Mouse (Mus musculus) right cerebral cortex, postnatal 4 days (tissue): ENCODE measurements around the gene Psd.

Experiments used
- DNase-seq: peaks from one replicate; pipeline ENCODE4 v3.0.0-alpha.2; 2022

The Psd gene

DNA sequence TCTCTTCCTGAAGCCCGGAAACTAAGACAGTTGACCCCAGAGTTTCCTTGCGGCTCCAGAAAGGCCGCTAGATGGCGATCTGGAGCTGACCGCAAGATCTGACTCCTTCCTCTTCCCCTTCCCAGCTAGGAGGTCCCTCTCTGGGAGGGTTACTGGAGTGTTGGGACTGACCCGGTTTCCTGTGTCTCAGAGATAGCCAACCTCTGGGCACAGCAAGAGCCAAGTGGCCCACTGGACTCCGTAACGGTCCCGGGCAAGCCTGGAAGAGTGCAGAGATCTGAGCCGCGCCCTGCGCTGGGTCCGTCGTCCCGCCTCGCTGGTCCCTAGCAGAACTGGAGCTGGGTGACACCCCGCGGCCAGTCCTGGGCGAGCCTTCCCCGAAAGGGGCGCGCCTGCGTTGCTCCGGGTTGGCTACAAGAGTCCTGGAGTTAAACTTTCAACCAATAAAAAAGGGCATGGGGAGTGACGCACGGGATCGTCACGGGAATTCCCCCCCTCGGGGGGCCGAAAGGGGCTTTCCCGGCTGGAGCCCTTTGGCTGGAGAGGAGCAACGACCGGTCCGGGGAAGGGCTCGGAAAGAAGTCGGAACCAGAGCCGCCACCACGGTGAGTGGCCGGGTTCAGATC is 22.6 kb downstream of the Psd start, which contains the start of gene Nfkb2:
Gene Nfkb2 (plus strand): TSS at position 105 of the 626 bp plus-strand sequence.
- peak; percentile 74 for DNase-seq

DNA sequence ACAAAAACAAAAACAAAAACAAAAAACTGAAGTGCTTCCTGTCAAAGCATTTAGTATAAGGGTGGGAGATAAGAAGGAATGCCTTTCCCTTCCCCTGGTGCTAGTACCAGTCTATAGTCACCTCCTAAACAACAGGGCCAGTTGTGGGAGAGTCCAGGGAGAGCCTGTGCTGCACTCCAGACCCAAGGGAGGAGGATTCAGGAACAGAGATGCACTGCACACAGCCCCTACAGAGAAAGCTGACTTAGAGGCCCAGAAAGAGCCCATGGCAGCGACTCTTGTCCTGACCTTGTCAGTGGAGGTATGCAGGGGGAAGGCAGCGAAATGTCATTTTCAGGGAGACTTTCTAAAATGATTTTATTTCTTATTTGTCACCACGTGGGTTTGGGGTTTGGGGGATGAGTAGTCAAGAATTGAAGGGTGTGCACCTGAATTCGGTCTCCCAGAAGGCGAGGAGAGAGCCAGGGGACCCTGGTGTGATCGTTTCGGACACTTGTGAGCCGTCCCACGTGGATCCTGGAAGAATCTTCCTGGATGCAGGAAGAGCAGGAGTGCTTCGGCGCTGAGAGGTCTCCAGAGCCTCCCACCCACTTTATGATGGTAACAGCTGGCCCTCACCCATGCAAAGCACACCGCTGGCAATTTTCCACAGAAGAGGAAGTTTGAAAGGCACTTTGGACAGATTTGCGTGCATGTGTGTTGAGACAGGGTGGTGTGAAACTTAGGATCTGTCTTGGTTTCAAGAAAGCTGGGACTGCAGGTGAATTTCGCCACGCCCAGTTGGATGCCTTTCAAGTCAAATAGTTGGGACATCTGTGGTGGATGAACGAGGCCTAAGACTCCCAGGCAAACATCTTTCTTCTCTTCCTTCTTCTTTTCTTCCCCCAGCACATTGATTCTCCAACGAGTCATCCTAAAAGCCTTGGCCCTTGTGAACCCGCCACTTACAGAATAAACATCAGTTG is 23.4 kb downstream of the Psd start:
- DNase-seq, result no peak

DNA sequence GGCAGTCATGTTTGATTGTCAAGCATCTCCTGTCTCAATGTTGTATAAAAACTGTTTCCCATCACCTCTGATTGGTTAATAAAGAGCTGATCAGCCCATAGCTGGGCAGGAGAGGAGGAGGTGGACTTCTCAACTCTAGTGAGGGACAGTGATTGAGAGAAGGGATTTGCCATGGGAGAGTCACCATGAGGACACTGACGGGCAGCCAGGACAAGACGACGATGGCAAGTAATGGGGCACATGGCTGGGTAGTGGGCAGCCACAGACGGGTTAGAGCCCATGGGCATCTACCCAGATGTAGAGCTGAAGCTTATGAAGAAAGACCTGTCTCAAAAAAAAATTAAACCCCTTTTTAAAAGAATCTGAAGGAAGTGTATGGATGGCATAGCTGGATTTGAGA is 24.4 kb downstream of the Psd start:
- DNase-seq, result no peak

DNA sequence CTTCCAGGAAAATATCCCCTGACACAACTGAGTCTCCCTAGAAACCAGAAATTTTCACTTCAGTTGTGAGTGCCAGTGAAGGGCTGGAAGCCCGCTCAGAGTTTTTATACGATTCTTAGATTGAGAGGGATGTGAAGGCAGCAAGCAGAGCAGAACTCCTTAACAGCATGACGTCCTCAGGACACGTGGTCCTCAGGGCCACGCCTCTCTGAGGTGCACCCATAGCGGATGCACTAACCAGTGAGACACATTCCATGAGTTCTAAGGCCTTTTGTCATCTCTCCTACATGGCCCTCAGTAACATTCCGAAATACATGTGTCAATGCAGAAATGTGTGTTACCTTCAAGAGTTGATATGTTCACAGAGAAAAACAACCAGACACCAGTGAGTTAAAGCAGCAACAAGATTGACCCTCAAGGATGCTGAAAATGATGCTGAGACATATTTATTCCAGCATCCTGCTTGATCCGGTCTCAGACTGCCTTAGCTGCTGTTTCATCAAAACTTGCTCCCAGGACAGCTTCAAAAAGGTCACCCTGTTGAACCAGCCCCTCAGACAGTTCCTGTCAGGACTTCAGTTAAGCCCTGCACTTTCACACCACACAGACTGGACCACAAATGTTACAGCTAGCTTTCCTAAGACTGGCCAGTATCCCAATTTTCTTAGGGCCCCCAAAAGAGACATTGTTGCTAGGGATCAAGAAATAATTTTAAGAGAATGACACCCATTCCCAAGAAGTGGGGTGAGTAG is 26.5 kb downstream of the Psd start:
- DNase-seq, result no peak

DNA sequence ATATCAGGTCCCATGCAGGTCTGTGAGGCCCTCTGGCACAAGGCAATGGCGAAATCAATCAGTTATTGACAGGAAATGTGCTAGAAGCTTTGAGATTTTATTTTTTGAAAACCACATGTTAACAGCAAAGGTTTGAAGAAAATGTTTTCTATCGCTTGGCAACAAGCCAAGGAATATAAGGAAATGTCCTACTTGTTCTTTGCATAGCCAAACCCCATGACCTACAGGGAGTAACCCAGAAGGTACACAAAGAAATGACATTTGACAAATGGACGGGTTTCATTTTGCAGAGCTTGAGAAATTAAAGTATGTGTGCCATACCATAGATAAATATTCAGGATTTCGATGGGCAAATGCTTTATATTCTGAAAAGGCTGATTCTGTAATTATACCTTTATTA is 30.0 kb downstream of the Psd start:
- DNase-seq, result no peak

DNA sequence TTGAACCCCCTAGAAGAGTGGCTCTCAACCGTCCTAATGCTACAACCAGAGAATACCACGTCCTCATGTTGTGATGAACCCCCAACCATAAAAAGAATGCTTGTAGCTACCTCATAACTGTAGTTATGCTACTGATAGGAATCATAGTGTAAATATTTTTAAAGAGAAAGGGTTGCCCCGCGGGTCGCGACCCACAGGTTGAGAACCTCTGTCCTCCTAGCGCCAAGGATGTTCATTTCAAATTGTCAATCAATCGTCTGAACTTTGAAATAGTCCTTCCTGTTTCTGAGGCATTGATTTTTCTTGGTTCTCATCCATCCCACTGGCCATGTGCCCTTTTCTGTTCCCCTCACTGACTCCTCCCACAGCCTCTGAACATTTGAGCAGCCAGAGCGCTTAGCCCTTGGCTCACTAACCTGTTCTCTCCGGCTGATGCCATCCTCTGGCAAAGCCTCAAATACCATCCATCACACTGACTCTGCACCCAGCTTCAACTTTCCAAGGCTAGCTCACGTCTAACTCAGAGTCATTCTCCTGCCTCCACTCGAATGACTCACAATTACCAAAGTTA is 36.3 kb downstream of the Psd start:
- DNase-seq, result no peak

DNA sequence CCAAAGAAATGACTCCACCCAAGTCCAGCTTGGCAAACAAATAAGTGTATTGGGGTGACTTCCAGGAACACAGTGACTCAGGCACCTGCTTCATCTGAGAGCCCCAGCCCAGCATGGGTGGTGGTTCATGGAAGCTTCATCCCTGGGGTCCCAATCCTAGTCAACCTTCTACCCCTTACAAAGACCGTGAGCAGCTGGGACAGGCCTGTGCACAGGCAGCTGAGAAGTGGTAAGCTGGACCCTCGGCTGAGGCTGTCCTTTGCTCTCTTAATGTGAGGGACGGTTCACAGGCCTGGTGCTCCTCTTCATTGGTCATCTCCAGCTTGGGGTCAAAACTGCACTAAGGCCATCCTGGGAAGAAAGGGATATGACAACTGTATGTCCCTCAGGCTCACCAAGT is 39.4 kb downstream of the Psd start:
- no peak for DNase-seq

DNA sequence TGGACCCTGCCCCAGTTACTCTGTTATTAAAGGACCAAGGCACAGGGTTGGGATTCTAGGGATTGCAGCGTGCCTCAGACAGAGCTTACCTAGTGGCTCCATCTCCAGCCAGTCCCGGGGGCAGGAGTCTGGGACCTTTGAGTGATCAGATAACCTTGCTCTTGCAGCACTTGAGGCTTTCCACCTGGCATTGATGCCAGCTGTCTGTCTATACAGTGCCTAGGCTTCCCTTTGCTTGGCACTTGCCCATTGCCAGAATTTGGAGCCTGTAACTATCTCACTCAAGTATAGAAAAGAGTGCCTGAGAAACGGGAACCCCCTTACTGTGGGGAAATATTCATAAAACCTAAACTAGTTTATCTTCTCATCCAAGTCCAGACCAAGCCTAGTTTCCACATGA is 40.0 kb downstream of the Psd start:
- no peak for DNase-seq

DNA sequence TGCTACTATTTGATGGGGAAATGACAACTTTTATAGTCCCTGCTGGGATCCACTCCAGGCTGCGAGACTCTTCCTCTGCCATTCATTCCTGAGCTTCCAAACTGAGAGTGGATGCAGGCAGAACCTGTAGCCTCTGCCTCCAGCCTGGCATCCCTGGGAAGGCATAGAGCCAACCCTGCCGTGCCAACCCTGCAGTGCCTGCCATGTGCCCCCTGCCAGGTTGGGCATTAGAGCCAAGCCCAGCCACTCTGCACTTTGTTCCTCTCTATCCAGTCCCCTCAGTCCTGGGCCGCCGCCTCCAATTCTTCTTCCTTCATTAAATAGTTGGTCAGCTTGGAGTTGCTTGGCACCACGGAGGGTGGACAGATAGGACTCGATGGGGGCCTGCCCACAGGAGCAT is 40.9 kb downstream of the Psd start:
- no peak for DNase-seq

DNA sequence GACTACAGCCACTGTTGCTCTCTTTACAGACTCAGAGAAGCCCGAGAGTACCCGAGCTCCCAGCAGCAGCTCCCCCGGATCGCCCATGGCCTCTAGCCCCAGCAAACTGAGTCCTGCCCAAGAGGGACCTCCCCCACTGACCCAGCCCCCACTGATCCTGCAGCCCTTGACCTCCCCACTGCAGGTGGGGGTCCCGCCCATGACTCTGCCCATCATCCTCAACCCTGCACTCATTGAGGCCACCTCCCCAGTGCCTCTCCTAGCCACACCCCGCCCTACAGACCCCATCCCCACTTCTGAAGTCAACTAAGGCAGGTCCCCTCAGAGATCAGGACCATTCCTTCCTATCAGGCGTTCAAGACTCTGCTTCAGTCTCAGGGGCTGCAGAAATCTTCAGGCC is 41.3 kb downstream of the Psd start:
- DNase-seq, result no peak

DNA sequence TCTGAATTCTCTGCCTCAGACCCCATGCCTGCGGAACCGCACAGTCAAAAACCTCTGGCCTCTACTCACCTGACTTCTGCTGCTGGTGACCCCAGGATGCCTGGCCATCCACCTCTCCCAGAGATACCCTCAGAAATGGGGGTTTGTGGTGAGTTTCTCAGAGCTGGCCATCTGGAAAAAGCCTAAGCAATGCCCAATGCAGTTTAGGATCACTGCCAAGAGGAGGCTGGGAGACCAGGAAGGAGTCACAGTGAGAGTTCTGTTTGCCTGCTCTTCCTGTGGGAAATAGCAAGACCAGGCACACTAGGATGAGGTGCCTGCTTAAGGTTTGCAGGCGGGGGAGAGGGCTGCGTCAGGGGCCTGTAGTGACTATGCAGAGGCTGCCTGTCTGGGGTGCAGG is 42.3 kb downstream of the Psd start:
- DNase-seq, result no peak

DNA sequence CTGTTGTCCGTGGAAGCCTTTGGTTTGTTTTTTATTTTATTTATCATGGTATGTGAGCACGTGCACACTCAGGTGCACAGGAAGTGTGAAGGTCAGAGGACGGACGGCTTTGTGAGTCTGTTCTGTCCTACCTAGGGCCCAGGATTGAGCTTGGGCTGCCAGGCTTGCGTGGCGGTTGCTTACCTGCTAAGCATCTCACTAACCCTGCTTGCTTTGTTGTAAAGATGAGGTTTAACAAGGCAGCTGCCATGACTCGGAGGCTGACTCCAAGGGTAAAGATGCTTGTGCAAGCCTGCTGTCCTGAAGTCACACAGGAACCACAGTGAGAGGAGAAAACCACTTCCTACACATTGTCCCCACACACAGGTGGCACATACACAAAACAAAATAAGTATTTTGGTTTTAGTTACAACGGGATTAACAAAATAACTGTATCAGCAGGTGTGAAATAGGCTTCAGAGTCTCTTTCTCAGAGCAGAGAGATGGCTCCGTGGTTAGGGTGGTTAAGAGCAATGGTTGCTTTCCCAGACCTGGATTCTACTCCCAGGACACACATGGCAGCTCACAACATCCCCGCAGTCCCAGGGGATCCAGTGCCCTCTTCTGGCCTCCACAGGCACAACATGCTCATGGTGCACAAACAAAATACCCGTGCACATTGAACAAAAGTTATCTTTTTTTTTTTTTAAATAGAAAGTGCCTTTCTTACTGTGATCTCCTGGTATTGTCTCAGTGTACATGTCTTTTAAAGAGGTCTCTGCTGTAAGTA is 44.7 kb downstream of the Psd start:
- DNase-seq, result no peak

DNA sequence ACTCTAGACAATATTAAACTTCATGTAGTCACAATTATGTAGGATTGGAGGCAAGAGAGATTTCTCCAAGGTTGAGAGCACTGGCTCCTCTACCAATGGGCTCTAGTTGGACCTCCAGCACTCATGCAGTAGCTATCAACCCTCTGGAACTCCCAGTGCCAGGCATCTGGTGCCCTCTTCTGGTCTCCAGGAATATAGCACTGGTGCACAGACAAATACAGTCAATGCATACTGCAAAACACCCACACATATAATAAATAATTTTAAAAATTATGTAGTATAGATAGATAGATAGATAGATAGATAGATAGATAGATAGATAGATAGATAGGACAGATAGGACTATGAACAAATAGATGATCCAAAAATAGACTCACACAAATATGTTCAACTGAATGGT is 51.6 kb downstream of the Psd start:
- DNase-seq, result no peak

DNA sequence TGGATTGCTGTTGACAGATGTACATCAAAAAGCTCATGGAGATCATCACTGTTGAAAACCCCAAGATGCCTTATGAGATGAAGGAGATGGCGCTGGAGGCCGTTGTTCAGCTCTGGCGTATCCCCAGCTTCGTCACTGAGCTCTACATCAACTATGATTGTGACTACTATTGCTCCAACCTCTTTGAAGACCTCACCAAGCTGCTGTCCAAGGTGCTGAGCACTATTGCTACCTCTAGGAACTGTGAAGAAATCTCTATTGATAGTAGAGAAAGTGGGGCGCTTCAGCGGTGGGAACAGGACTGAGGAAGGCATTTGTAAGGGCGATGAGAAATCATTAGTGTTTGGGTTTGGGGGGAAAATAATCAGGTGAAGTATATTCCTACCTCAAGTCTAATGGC is 62.2 kb downstream of the Psd start:
- no peak for DNase-seq
